Mouse (Mus musculus): ENCODE data around the gene Adat3. TPM values are rescaled to one million over a fixed set of nuclear protein-coding genes. Genes with fewer than 3 reads are reported as not detected.

Gene Adat3
- polyA plus RNA-seq, 1 experiment = 17.0 TPM

- H3K36me3 ChIP-seq (ENCODE audit: control insufficient read depth, insufficient read depth, low read length) = no peaks in the 10 kb centered on the region; the same call in 1 of the 2 replicates
- H3K4me3 ChIP-seq (ENCODE audit: extremely low read depth, insufficient read depth, insufficient read length) = peak overlapping the region; percentile 82
- TF ChIP-seq POLR2A (IDR thresholded peaks at IDR 0.05; ENCODE audit: low read depth, low read length) (no peak; the same call in 1 of the 2 replicates), CTCF (IDR thresholded peaks at IDR 0.05; ENCODE audit: extremely low read depth, insufficient read depth, insufficient read length, insufficient replicate concordance) (peak; percentile 93)
- peak; percentile 79 to 83 for DNase-seq (ENCODE audit: low read depth in 1 of 2, low spot score in 2 of 2)
- peaks cover 11% of the 10 kb centered on the region; the same call in 1 of the 2 replicates for H3K4me1 ChIP-seq (ENCODE audit: control insufficient read depth, insufficient read depth, insufficient read length)
- H3K27me3 ChIP-seq (ENCODE audit: control insufficient read depth, insufficient read depth, low read length) = no peaks in the 10 kb centered on the region
- H3K27ac ChIP-seq (ENCODE audit: insufficient read depth, low read length) = peak overlapping the region; percentile 93
- under 1% methylated on average over 29 of the region's 29 CpGs for WGBS
These were observed 24.4 kb upstream of the Adat3 start for GRCm38 (mm10) chr10:80578131-80578750.

- no peaks in the 10 kb centered on the region for H3K27me3 ChIP-seq (ENCODE audit: control insufficient read depth, insufficient read depth, low read length)
- DNase-seq (ENCODE audit: low read depth in 1 of 2, low spot score in 2 of 2) = peak; percentile 78 to 88
- 7% methylated on average over 8 of the region's 8 CpGs for WGBS
- peak overlapping the region; percentile 70 for H3K27ac ChIP-seq (ENCODE audit: insufficient read depth, low read length)
- peaks cover 4% of the 10 kb centered on the region for H3K36me3 ChIP-seq (ENCODE audit: control insufficient read depth, insufficient read depth, low read length)
- TF ChIP-seq CTCF (IDR thresholded peaks at IDR 0.05; ENCODE audit: extremely low read depth, insufficient read depth, insufficient read length, insufficient replicate concordance) (peak; percentile 53; the same call in 1 of the 2 replicates), POLR2A (IDR thresholded peaks at IDR 0.05; ENCODE audit: low read depth, low read length) (no peak)
- H3K4me3 ChIP-seq (ENCODE audit: extremely low read depth, insufficient read depth, insufficient read length) = peak overlapping the region; percentile 41; the same call in 1 of the 2 replicates
- peaks cover 11% of the 10 kb centered on the region; the same call in 1 of the 2 replicates for H3K4me1 ChIP-seq (ENCODE audit: control insufficient read depth, insufficient read depth, insufficient read length)
These were observed 23.8 kb upstream of the Adat3 start for GRCm38 (mm10) chr10:80578911-80579310.

- peaks cover 19% of the 10 kb centered on the region for H3K36me3 ChIP-seq (ENCODE audit: control insufficient read depth, insufficient read depth, low read length)
- H3K27ac ChIP-seq (ENCODE audit: insufficient read depth, low read length) = no peak overlapping the region
- WGBS = 67% methylated on average over 5 of the region's 5 CpGs
- DNase-seq (ENCODE audit: low read depth in 1 of 2, low spot score in 2 of 2) = no peak
- TF ChIP-seq CTCF (IDR thresholded peaks at IDR 0.05; ENCODE audit: extremely low read depth, insufficient read depth, insufficient read length, insufficient replicate concordance) = no peak
- TF ChIP-seq POLR2A (IDR thresholded peaks at IDR 0.05; ENCODE audit: low read depth, low read length) = no peak
- H3K27me3 ChIP-seq (ENCODE audit: control insufficient read depth, insufficient read depth, low read length) = no peaks in the 10 kb centered on the region
- H3K4me3 ChIP-seq (ENCODE audit: extremely low read depth, insufficient read depth, insufficient read length) = no peak overlapping the region
- H3K4me1 ChIP-seq (ENCODE audit: control insufficient read depth, insufficient read depth, insufficient read length) = peaks cover 19% of the 10 kb centered on the region
These were observed 19.6 kb upstream of the Adat3 start for GRCm38 (mm10) chr10:80583047-80583446.

- H3K4me3 ChIP-seq (ENCODE audit: extremely low read depth, insufficient read depth, insufficient read length) = no peak overlapping the region
- no peaks in the 10 kb centered on the region for H3K27me3 ChIP-seq (ENCODE audit: control insufficient read depth, insufficient read depth, low read length)
- WGBS = 75% methylated on average over 12 of the region's 12 CpGs
- H3K4me1 ChIP-seq (ENCODE audit: control insufficient read depth, insufficient read depth, insufficient read length) = peaks cover 25% of the 10 kb centered on the region
- no peak for DNase-seq (ENCODE audit: low read depth in 1 of 2, low spot score in 2 of 2)
- H3K27ac ChIP-seq (ENCODE audit: insufficient read depth, low read length) = no peak overlapping the region
- TF ChIP-seq CTCF (IDR thresholded peaks at IDR 0.05; ENCODE audit: extremely low read depth, insufficient read depth, insufficient read length, insufficient replicate concordance) (no peak), POLR2A (IDR thresholded peaks at IDR 0.05; ENCODE audit: low read depth, low read length) (no peak)
- H3K36me3 ChIP-seq (ENCODE audit: control insufficient read depth, insufficient read depth, low read length) = peaks cover 19% of the 10 kb centered on the region
These were observed 18.6 kb upstream of the Adat3 start for GRCm38 (mm10) chr10:80584045-80584488.

- Histone ChIP-seq H3K4me3 (ENCODE audit: extremely low read depth, insufficient read depth, insufficient read length) (no peak overlapping the region), H3K4me1 (ENCODE audit: control insufficient read depth, insufficient read depth, insufficient read length) (peaks cover 26% of the 10 kb centered on the region), H3K36me3 (ENCODE audit: control insufficient read depth, insufficient read depth, low read length) (peaks cover 19% of the 10 kb centered on the region), H3K27ac (ENCODE audit: insufficient read depth, low read length) (no peak overlapping the region), H3K27me3 (ENCODE audit: control insufficient read depth, insufficient read depth, low read length) (no peaks in the 10 kb centered on the region)
- TF ChIP-seq POLR2A (IDR thresholded peaks at IDR 0.05; ENCODE audit: low read depth, low read length) = no peak
- no peak for TF ChIP-seq CTCF (IDR thresholded peaks at IDR 0.05; ENCODE audit: extremely low read depth, insufficient read depth, insufficient read length, insufficient replicate concordance)
- 71% methylated on average over 12 of the region's 12 CpGs for WGBS
- no peak for DNase-seq (ENCODE audit: low read depth in 1 of 2, low spot score in 2 of 2)
These were observed 17.8 kb upstream of the Adat3 start for GRCm38 (mm10) chr10:80584642-80585552.

- no peak for DNase-seq (ENCODE audit: low read depth in 1 of 2, low spot score in 2 of 2)
- H3K36me3 ChIP-seq (ENCODE audit: control insufficient read depth, insufficient read depth, low read length) = peaks cover 19% of the 10 kb centered on the region
- 90% methylated on average over 8 of the region's 8 CpGs for WGBS
These were observed 17.1 kb upstream of the Adat3 start for GRCm38 (mm10) chr10:80585581-80585980.

More at GRCm38 (mm10) chr10:80585581-80585980, 17.1 kb upstream of the Adat3 start:
- no peak for TF ChIP-seq POLR2A (IDR thresholded peaks at IDR 0.05; ENCODE audit: low read depth, low read length)
- TF ChIP-seq CTCF (IDR thresholded peaks at IDR 0.05; ENCODE audit: extremely low read depth, insufficient read depth, insufficient read length, insufficient replicate concordance) = no peak
- H3K27me3 ChIP-seq (ENCODE audit: control insufficient read depth, insufficient read depth, low read length) = no peaks in the 10 kb centered on the region
- H3K27ac ChIP-seq (ENCODE audit: insufficient read depth, low read length) = no peak overlapping the region
- peaks cover 26% of the 10 kb centered on the region for H3K4me1 ChIP-seq (ENCODE audit: control insufficient read depth, insufficient read depth, insufficient read length)
- H3K4me3 ChIP-seq (ENCODE audit: extremely low read depth, insufficient read depth, insufficient read length) = no peak overlapping the region

Measured in spleen, adult 2 months (tissue).